Mouse (Mus musculus) liver, embryonic 16.5 days (tissue): Measurements from ENCODE around the gene Clcn2. TPM values are rescaled to one million over a fixed set of nuclear protein-coding genes. Genes with fewer than 3 reads are reported as not detected.
A peak's percentile ranks its signal among the peaks of the same experiment; 100 is the strongest.

Experiments
- ATAC-seq: fragments of 200-750 bp; cut with Nextera tagmentation; 2 replicates; pipeline ENCODE4 v1.8.0; 2017; ENCODE audit warnings: low read depth, mild to moderate bottlenecking, moderate number of reproducible peaks, moderate library complexity
- H3K27ac ChIP-seq: fragments of 300-500 bp; sonication (generic); 2 replicates; pipeline ENCODE4 v1.5.1; 2014; ENCODE audit warnings: mild to moderate bottlenecking, low read length
- H3K27me3 ChIP-seq: fragments of 300-500 bp; sonication (generic); 2 replicates; pipeline ENCODE4 v1.6.1; 2014; ENCODE audit warnings: low read depth, low read length, mixed read lengths; ENCODE audit not compliant: control insufficient read depth, insufficient read depth
- H3K36me3 ChIP-seq: fragments of 300-500 bp; sonication (generic); 2 replicates; pipeline ENCODE4 v1.6.1; 2014; ENCODE audit warnings: mild to moderate bottlenecking; ENCODE audit not compliant: control insufficient read depth, insufficient read depth
- H3K4me1 ChIP-seq: fragments of 300-500 bp; sonication (generic); 2 replicates; pipeline ENCODE4 v1.6.1; 2014; ENCODE audit warnings: low read depth, low read length, mixed read lengths; ENCODE audit not compliant: control insufficient read depth
- H3K4me2 ChIP-seq: fragments of 300-500 bp; sonication (generic); 2 replicates; pipeline ENCODE4 v1.6.1; 2014; ENCODE audit warnings: low read depth, low read length, mixed read lengths
- H3K4me3 ChIP-seq: fragments of 300-500 bp; sonication (generic); 2 replicates; pipeline ENCODE4 v1.5.1; 2014; ENCODE audit warnings: low read depth, mild to moderate bottlenecking, low read length
- H3K9ac ChIP-seq: fragments of 300-500 bp; sonication (generic); 2 replicates; pipeline ENCODE4 v1.6.1; 2014; ENCODE audit warnings: low read depth, low read length
- H3K9me3 ChIP-seq: fragments of 300-500 bp; sonication (generic); replicated peaks from 2 replicates; pipeline ENCODE4 v1.6.1; 2016; ENCODE audit warnings: low read length; ENCODE audit not compliant: control insufficient read depth
- WGBS: fragments of 180-500 bp; shearing (Covaris S2); extraction: QIAGEN DNeasy Blood & Tissue Kit; methylation state at CpG from one replicate; pipeline ENCODE4 v1.1.7; 2014; ENCODE audit not compliant: insufficient replicate concordance; 5-methylcytosine and 5-hydroxymethylcytosine counted together
- polyA plus RNA-seq: library from polyadenylated mRNA; unstranded; fragments of >200 nt; fragmentation: Nextera tagmentation; extraction: Ambion mirVana; gene quantifications from 2 replicates; pipeline ENCODE4 v1.2.1, GENCODE M21; 2015

The Clcn2 gene
- 9.7 and 11.5 TPM in 2 replicates for polyA plus RNA-seq

- Histone ChIP-seq H3K36me3 (0 out of 2 replicates have a peak, but pooled peaks cover 6% of the 10 kb centered on the region), H3K4me1 (peaks cover 53% of the 10 kb centered on the region), H3K4me2 (peak within 1 kb of the TSS; percentile 99), H3K9ac (peak within 1 kb of the TSS; percentile 83), H3K27ac (peak within 1 kb of the TSS; percentile 94), H3K4me3 (peak within 1 kb of the TSS; percentile 85), H3K27me3 (no peaks in the 10 kb centered on the region), H3K9me3 (no peaks in the 10 kb centered on the region)
- under 1% methylated on average over 62 of the region's 62 CpGs for WGBS
- ATAC-seq = peak; percentile 85
Measured at GRCm38 (mm10) chr16:20717181-20717977, at the start of gene Clcn2, which contains the start of gene Polr2h. Gene Clcn2, minus strand, starts transcription at chr16:20717746. Gene Polr2h, plus strand, starts transcription at chr16:20717665.

GRCm38 (mm10) chr16:20765244-20765643 is 47.7 kb upstream of the Clcn2 start:
- Histone ChIP-seq H3K4me1 (no peaks in the 10 kb centered on the region), H3K27me3 (no peaks in the 10 kb centered on the region), H3K9ac (no peak overlapping the region), H3K4me3 (no peak overlapping the region), H3K9me3 (no peaks in the 10 kb centered on the region), H3K27ac (no peak overlapping the region), H3K4me2 (no peak overlapping the region), H3K36me3 (no peaks in the 10 kb centered on the region)
- 39% methylated on average over 9 of the region's 9 CpGs for WGBS
- no peak for ATAC-seq

GRCm38 (mm10) chr16:20761681-20762080 is 44.1 kb upstream of the Clcn2 start:
- H3K9ac ChIP-seq = no peak overlapping the region
- no peaks in the 10 kb centered on the region for H3K36me3 ChIP-seq
- no peak overlapping the region for H3K4me3 ChIP-seq
- no peaks in the 10 kb centered on the region for H3K4me1 ChIP-seq
- no peaks in the 10 kb centered on the region for H3K27me3 ChIP-seq
- 6% methylated on average over 3 of the region's 3 CpGs for WGBS
- H3K9me3 ChIP-seq = no peaks in the 10 kb centered on the region
- H3K4me2 ChIP-seq = no peak overlapping the region
- no peak overlapping the region for H3K27ac ChIP-seq
- ATAC-seq = no peak

- Histone ChIP-seq H3K27ac (no peak overlapping the region), H3K9me3 (no peaks in the 10 kb centered on the region), H3K4me2 (no peak overlapping the region), H3K4me3 (no peak overlapping the region), H3K4me1 (no peaks in the 10 kb centered on the region), H3K27me3 (no peaks in the 10 kb centered on the region), H3K9ac (no peak overlapping the region), H3K36me3 (no peaks in the 10 kb centered on the region)
- no peak for ATAC-seq
- 47% methylated on average over 1 of the region's 1 CpGs for WGBS
Measured at GRCm38 (mm10) chr16:20757385-20757784, 39.8 kb upstream of the Clcn2 start.

GRCm38 (mm10) chr16:20756052-20756451 is 38.5 kb upstream of the Clcn2 start:
- H3K9ac ChIP-seq = no peak overlapping the region
- H3K4me3 ChIP-seq = no peak overlapping the region
- H3K27me3 ChIP-seq = no peaks in the 10 kb centered on the region
- ATAC-seq = peak; percentile 81
- H3K4me2 ChIP-seq = no peak overlapping the region
- H3K9me3 ChIP-seq = no peaks in the 10 kb centered on the region
- 63% methylated on average over 5 of the region's 5 CpGs for WGBS
- H3K27ac ChIP-seq = no peak overlapping the region
- H3K36me3 ChIP-seq = no peaks in the 10 kb centered on the region
- no peaks in the 10 kb centered on the region for H3K4me1 ChIP-seq

- no peaks in the 10 kb centered on the region for H3K36me3 ChIP-seq
- WGBS = 42% methylated on average over 8 of the region's 8 CpGs
- no peaks in the 10 kb centered on the region for H3K4me1 ChIP-seq
- H3K4me2 ChIP-seq = no peak overlapping the region
- ATAC-seq = no peak
- no peaks in the 10 kb centered on the region for H3K9me3 ChIP-seq
- H3K27me3 ChIP-seq = no peaks in the 10 kb centered on the region
- no peak overlapping the region for H3K4me3 ChIP-seq
- no peak overlapping the region for H3K27ac ChIP-seq
- H3K9ac ChIP-seq = no peak overlapping the region
Measured at GRCm38 (mm10) chr16:20750518-20750917, 33.0 kb upstream of the Clcn2 start.

- H3K4me1 ChIP-seq = no peaks in the 10 kb centered on the region
- no peak overlapping the region for H3K9ac ChIP-seq
- H3K27me3 ChIP-seq = no peaks in the 10 kb centered on the region
- H3K36me3 ChIP-seq = no peaks in the 10 kb centered on the region
- H3K4me2 ChIP-seq = no peak overlapping the region
- H3K9me3 ChIP-seq = no peaks in the 10 kb centered on the region
- no peak overlapping the region for H3K27ac ChIP-seq
- H3K4me3 ChIP-seq = no peak overlapping the region
- WGBS = 56% methylated on average over 6 of the region's 6 CpGs
- no peak for ATAC-seq
Measured at GRCm38 (mm10) chr16:20746641-20747040, 29.1 kb upstream of the Clcn2 start.

- Histone ChIP-seq H3K4me3 (no peak overlapping the region), H3K36me3 (no peaks in the 10 kb centered on the region), H3K9me3 (no peaks in the 10 kb centered on the region), H3K9ac (no peak overlapping the region), H3K27me3 (peaks cover 14% of the 10 kb centered on the region), H3K4me1 (no peaks in the 10 kb centered on the region), H3K27ac (no peak overlapping the region), H3K4me2 (no peak overlapping the region)
- 72% methylated on average over 9 of the region's 9 CpGs for WGBS
- no peak for ATAC-seq
Measured at GRCm38 (mm10) chr16:20739845-20740244, 22.3 kb upstream of the Clcn2 start.

- no peak overlapping the region for H3K4me3 ChIP-seq
- no peak overlapping the region for H3K27ac ChIP-seq
- 55% methylated on average over 5 of the region's 5 CpGs for WGBS
- no peak for ATAC-seq
- H3K4me1 ChIP-seq = no peaks in the 10 kb centered on the region
- no peak overlapping the region for H3K4me2 ChIP-seq
- H3K36me3 ChIP-seq = no peaks in the 10 kb centered on the region
- H3K9me3 ChIP-seq = no peaks in the 10 kb centered on the region
- H3K9ac ChIP-seq = no peak overlapping the region
- H3K27me3 ChIP-seq = peaks cover 44% of the 10 kb centered on the region
Measured at GRCm38 (mm10) chr16:20736823-20737222, 19.3 kb upstream of the Clcn2 start.
